Mouse (Mus musculus) CH12.LX (cell line): ENCODE results near the gene Scn3b. TPM values are rescaled to one million over a fixed set of nuclear protein-coding genes. Genes with fewer than 3 reads are reported as not detected.

ENCODE experiments used
- DNase-seq: peaks from one replicate; pipeline ENCODE4 v3.0.0-alpha.2; 2013; ENCODE audit errors: extremely low read depth
- H3K27ac ChIP-seq: 2 replicates; pipeline ENCODE4 v1.5.1; 2012; ENCODE audit warnings: low read depth, mild to moderate bottlenecking, control low read depth, moderate library complexity; ENCODE audit not compliant: insufficient read depth
- H3K27me3 ChIP-seq: replicated peaks from 2 replicates; pipeline ENCODE3; 2012; ENCODE audit warnings: inconsistent platforms
- H3K36me3 ChIP-seq, 2 experiments: replicated peaks in 1 of 2; 2 replicates each; pipeline versions ENCODE3 to v1.6.1; 2012; ENCODE audit warnings: inconsistent platforms in 1 of 2, low read length in 1 of 2, mild to moderate bottlenecking in 1 of 2, mixed read lengths in 1 of 2, moderate library complexity in 1 of 2; ENCODE audit not compliant: control insufficient read depth in 1 of 2, insufficient read depth in 1 of 2
- H3K4me1 ChIP-seq, 2 experiments: 2 replicates each; pipeline ENCODE4 v1.6.1; 2012; ENCODE audit warnings: inconsistent platforms in 1 of 2, moderate library complexity in 1 of 2; ENCODE audit not compliant: insufficient read depth in 2 of 2, control insufficient read depth in 1 of 2
- H3K4me2 ChIP-seq: 2 replicates; pipeline ENCODE4 v1.6.1; 2012; ENCODE audit warnings: low read depth, mild to moderate bottlenecking, control low read depth; ENCODE audit not compliant: poor library complexity, insufficient read depth, severe bottlenecking
- H3K4me3 ChIP-seq, 3 experiments: fragments of 150-350 bp in 1 of 3; sonication (generic) in 1 of 3; replicated peaks in 1 of 3; 2 replicates each; pipeline versions ENCODE3 to v1.5.1; 2011 to 2012; ENCODE audit warnings: low read depth in 2 of 3, low read length in 2 of 3, mild to moderate bottlenecking in 2 of 3, moderate library complexity in 2 of 3, control low read depth in 1 of 3, improper control_type of control experiment in 1 of 3, inconsistent platforms in 1 of 3, mixed read lengths in 1 of 3; ENCODE audit not compliant: poor library complexity in 1 of 3
- H3K79me2 ChIP-seq: replicated peaks from 2 replicates; pipeline ENCODE4 v1.6.1; 2012; ENCODE audit warnings: mild to moderate bottlenecking, moderate library complexity; ENCODE audit not compliant: control insufficient read depth, poor library complexity, insufficient read depth, severe bottlenecking; ENCODE audit errors: extremely low read depth
- H3K9ac ChIP-seq: 2 replicates; pipeline ENCODE4 v1.6.1; 2012; ENCODE audit warnings: low read depth, mild to moderate bottlenecking, control low read depth, moderate library complexity; ENCODE audit not compliant: insufficient read depth
- H3K9me3 ChIP-seq: replicated peaks from 2 replicates; pipeline ENCODE3; 2012; ENCODE audit warnings: low read length, inconsistent platforms, mixed read lengths
- CHD1 ChIP-seq: IDR thresholded peaks from 2 replicates; pipeline ENCODE4 v1.6.1; 2012; ENCODE audit warnings: low read depth, low read length, improper control_type of control experiment, inconsistent platforms
- E2F4 ChIP-seq: IDR thresholded peaks from 2 replicates; pipeline ENCODE4 v1.6.1; 2011; ENCODE audit warnings: low read depth, low read length, improper control_type of control experiment; ENCODE audit not compliant: insufficient replicate concordance
- ETS1 ChIP-seq: conservative IDR thresholded peaks from 2 replicates; pipeline ENCODE4 v1.6.1; 2012; ENCODE audit warnings: low read depth, mild to moderate bottlenecking, inconsistent platforms, low read length, improper control_type of control experiment, moderate library complexity
- GABPA ChIP-seq: IDR thresholded peaks from 2 replicates; pipeline ENCODE4 v1.6.1; 2012; ENCODE audit warnings: low read depth, low read length, improper control_type of control experiment, inconsistent platforms; ENCODE audit not compliant: insufficient replicate concordance
- KAT2A ChIP-seq: IDR thresholded peaks from 2 replicates; pipeline ENCODE4 v1.6.1; 2012; ENCODE audit warnings: low read length, improper control_type of control experiment, inconsistent platforms; ENCODE audit not compliant: insufficient replicate concordance
- MAFK ChIP-seq: IDR thresholded peaks from 2 replicates; pipeline ENCODE4 v1.6.1; 2011; ENCODE audit warnings: low read length, improper control_type of control experiment; ENCODE audit not compliant: insufficient replicate concordance
- MEF2A ChIP-seq: IDR thresholded peaks from 2 replicates; pipeline ENCODE4 v1.6.1; 2014; ENCODE audit warnings: low read depth, mild to moderate bottlenecking, inconsistent platforms, low read length, improper control_type of control experiment, borderline replicate concordance
- MXI1 ChIP-seq: IDR thresholded peaks from 2 replicates; pipeline ENCODE4 v1.6.1; 2011; ENCODE audit warnings: mild to moderate bottlenecking, low read depth, low read length, improper control_type of control experiment
- NELFE ChIP-seq: IDR thresholded peaks from 2 replicates; pipeline ENCODE4 v1.6.1; 2011; ENCODE audit warnings: low read depth, low read length, improper control_type of control experiment
- UBTF ChIP-seq: IDR thresholded peaks from 2 replicates; pipeline ENCODE4 v1.6.1; 2012; ENCODE audit warnings: low read depth, mild to moderate bottlenecking, inconsistent platforms, low read length, improper control_type of control experiment, moderate library complexity
- ZNF384 ChIP-seq: IDR thresholded peaks from 2 replicates; pipeline ENCODE4 v1.6.1; 2012; ENCODE audit warnings: low read depth, low read length, improper control_type of control experiment, inconsistent platforms
- dilution Hi-C: fragments of 300-500 bp; cut with MboI; formaldehyde crosslinking; loops from 2 replicates; pipeline ENCODE4 v1.14.3; 2020; ENCODE audit warnings: low sequenced_read_pairs; ENCODE audit not compliant: extremely low pct_unique_long_range_greater_than_20kb, extremely low pct_ligation_motif_present
- in situ Hi-C: fragments of 300-500 bp; cut with MboI; formaldehyde crosslinking; loops from 3 replicates; pipeline ENCODE4 v1.14.3; 2019; ENCODE audit warnings: low sequenced_read_pairs, low pct_ligation_motif_present, low pct_unique_long_range_greater_than_20kb, mixed read lengths
- polyA plus RNA-seq: library from polyadenylated mRNA; unstranded; fragments of >175 nt; gene quantifications from 2 replicates; pipeline ENCODE4 v1.2.1, GENCODE M21; 2012; ENCODE audit warnings: low read depth; ENCODE audit not compliant: insufficient read length
- total RNA-seq, 2 experiments: library from RNA; depleted of rRNA; stranded (reverse); fragments of 300-350 nt in 1 of 2; fragments of >200 nt in 1 of 2; gene quantifications; 2 replicates each; pipeline ENCODE4 v1.2.3; 2012 to 2014

Scn3b gene
- total and polyA plus RNA-seq, 3 experiments, result 0.08 to 0.34 TPM; not detected in 1

GRCm38 (mm10) chr9:40339578-40339977, 70.6 kb downstream of the Scn3b start:
- Histone ChIP-seq H3K36me3 (peaks cover 0 to 24% of the 10 kb centered on the region in 2 experiments), H3K79me2 (no peaks in the 10 kb centered on the region; the same call in 1 of the 2 replicates), H3K27me3 (no peaks in the 10 kb centered on the region), H3K9ac (no peak overlapping the region), H3K27ac (no peak overlapping the region), H3K4me3 (no peak overlapping the region), H3K4me2 (no peak overlapping the region), H3K4me1 (peaks cover 23 to 87% of the 10 kb centered on the region in 2 experiments), H3K9me3 (no peaks in the 10 kb centered on the region)
- dilution Hi-C loops (no loop called here), in situ Hi-C loops (no loop called here)
- DNase-seq, result no peak
- TF ChIP-seq GABPA (no peak), KAT2A (no peak), MAFK (no peak), ZNF384 (no peak), UBTF (no peak), CHD1 (no peak), MEF2A (no peak), MXI1 (no peak), ETS1 (no peak), NELFE (no peak), E2F4 (no peak)

Other genes starting within 250 kb of the Scn3b start
- not detected in 2 replicates for gene Olfr981, start 247.8 kb upstream of the Scn3b start, total RNA-seq (2012; rRNA removed)
- not detected in 2 replicates for gene Olfr981, start 247.8 kb upstream of the Scn3b start, total RNA-seq (2014; rRNA removed)
- gene Olfr981, start 247.8 kb upstream of the Scn3b start, polyA plus RNA-seq, result not detected in 2 replicates
- not detected in 2 replicates for gene Olfr982, start 195.4 kb upstream of the Scn3b start, total RNA-seq (2012; rRNA removed)
- not detected in 2 replicates for gene Olfr982, start 195.4 kb upstream of the Scn3b start, total RNA-seq (2014; rRNA removed)
- gene Olfr982, start 195.4 kb upstream of the Scn3b start, polyA plus RNA-seq, result 0.09 TPM in 1 of 2 replicates, not detected in the other
- gene Olfr983, start 175.6 kb upstream of the Scn3b start, total RNA-seq (2012; rRNA removed), result not detected in 2 replicates
- not detected in 2 replicates for gene Olfr983, start 175.6 kb upstream of the Scn3b start, total RNA-seq (2014; rRNA removed)
- gene Olfr983, start 175.6 kb upstream of the Scn3b start, polyA plus RNA-seq, result not detected in 2 replicates
- not detected in 2 replicates for gene Olfr984, start 155.0 kb upstream of the Scn3b start, total RNA-seq (2012; rRNA removed)
- not detected in 2 replicates for gene Olfr984, start 155.0 kb upstream of the Scn3b start, total RNA-seq (2014; rRNA removed)
- not detected in 2 replicates for gene Olfr984, start 155.0 kb upstream of the Scn3b start, polyA plus RNA-seq
- gene Olfr985, start 139.0 kb upstream of the Scn3b start, total RNA-seq (2012; rRNA removed), result not detected in 2 replicates
- not detected in 2 replicates for gene Olfr985, start 139.0 kb upstream of the Scn3b start, total RNA-seq (2014; rRNA removed)
- gene Olfr985, start 139.0 kb upstream of the Scn3b start, polyA plus RNA-seq, result not detected in 2 replicates
- gene Tmem225, start 121.1 kb upstream of the Scn3b start, total RNA-seq (2012; rRNA removed), result not detected in 2 replicates
- gene Tmem225, start 121.1 kb upstream of the Scn3b start, total RNA-seq (2014; rRNA removed), result not detected in 2 replicates
- not detected in 2 replicates for gene Tmem225, start 121.1 kb upstream of the Scn3b start, polyA plus RNA-seq
- 0.04 and 0.08 TPM in 2 replicates for gene Olfr986, start 88.3 kb upstream of the Scn3b start, total RNA-seq (2012; rRNA removed)
- gene Olfr986, start 88.3 kb upstream of the Scn3b start, total RNA-seq (2014; rRNA removed), result not detected in 2 replicates
- gene Olfr986, start 88.3 kb upstream of the Scn3b start, polyA plus RNA-seq, result 0.08 TPM in 1 of 2 replicates, not detected in the other
- 3.7 and 3.9 TPM in 2 replicates for gene Zfp202, start 76.9 kb upstream of the Scn3b start, total RNA-seq (2012; rRNA removed)
- gene Zfp202, start 76.9 kb upstream of the Scn3b start, total RNA-seq (2014; rRNA removed), result 3.9 and 4.2 TPM in 2 replicates
- 3.5 and 4.2 TPM in 2 replicates for gene Zfp202, start 76.9 kb upstream of the Scn3b start, polyA plus RNA-seq